Mouse (Mus musculus): ENCODE data around the gene Nfia.

GRCm38 (mm10) chr4:98061086-98061485 lies 288.6 kb downstream of the Nfia start:
- TF ChIP-seq POLR2A (IDR thresholded peaks at IDR 0.05; ENCODE audit: borderline replicate concordance, extremely low read depth, low read depth, low read length) (no peak), CTCF (IDR thresholded peaks at IDR 0.05; ENCODE audit: insufficient read depth, low read length) (no peak)

All from lung, adult 2 months (tissue).